Mouse (Mus musculus) CH12.LX (cell line): Measurements from ENCODE around the gene Ttc41. TPM values are rescaled to one million over a fixed set of nuclear protein-coding genes. Genes with fewer than 3 reads are reported as not detected.

ENCODE experiments used
- DNase-seq: peaks from one replicate; pipeline ENCODE4 v3.0.0-alpha.2; 2013; ENCODE audit errors: extremely low read depth
- H3K27ac ChIP-seq: 2 replicates; pipeline ENCODE4 v1.5.1; 2012; ENCODE audit warnings: low read depth, mild to moderate bottlenecking, control low read depth, moderate library complexity; ENCODE audit not compliant: insufficient read depth
- H3K27me3 ChIP-seq: replicated peaks from 2 replicates; pipeline ENCODE3; 2012; ENCODE audit warnings: inconsistent platforms
- H3K36me3 ChIP-seq, 2 experiments: replicated peaks in 1 of 2; 2 replicates each; pipeline versions ENCODE3 to v1.6.1; 2012; ENCODE audit warnings: inconsistent platforms in 1 of 2, low read length in 1 of 2, mild to moderate bottlenecking in 1 of 2, mixed read lengths in 1 of 2, moderate library complexity in 1 of 2; ENCODE audit not compliant: control insufficient read depth in 1 of 2, insufficient read depth in 1 of 2
- H3K4me1 ChIP-seq, 2 experiments: 2 replicates each; pipeline ENCODE4 v1.6.1; 2012; ENCODE audit warnings: inconsistent platforms in 1 of 2, moderate library complexity in 1 of 2; ENCODE audit not compliant: insufficient read depth in 2 of 2, control insufficient read depth in 1 of 2
- H3K4me2 ChIP-seq: 2 replicates; pipeline ENCODE4 v1.6.1; 2012; ENCODE audit warnings: low read depth, mild to moderate bottlenecking, control low read depth; ENCODE audit not compliant: poor library complexity, insufficient read depth, severe bottlenecking
- H3K4me3 ChIP-seq, 3 experiments: fragments of 150-350 bp in 1 of 3; sonication (generic) in 1 of 3; replicated peaks in 1 of 3; 2 replicates each; pipeline versions ENCODE3 to v1.5.1; 2011 to 2012; ENCODE audit warnings: low read depth in 2 of 3, low read length in 2 of 3, mild to moderate bottlenecking in 2 of 3, moderate library complexity in 2 of 3, control low read depth in 1 of 3, improper control_type of control experiment in 1 of 3, inconsistent platforms in 1 of 3, mixed read lengths in 1 of 3; ENCODE audit not compliant: poor library complexity in 1 of 3
- H3K79me2 ChIP-seq: replicated peaks from 2 replicates; pipeline ENCODE4 v1.6.1; 2012; ENCODE audit warnings: mild to moderate bottlenecking, moderate library complexity; ENCODE audit not compliant: control insufficient read depth, poor library complexity, insufficient read depth, severe bottlenecking; ENCODE audit errors: extremely low read depth
- H3K9ac ChIP-seq: 2 replicates; pipeline ENCODE4 v1.6.1; 2012; ENCODE audit warnings: low read depth, mild to moderate bottlenecking, control low read depth, moderate library complexity; ENCODE audit not compliant: insufficient read depth
- H3K9me3 ChIP-seq: replicated peaks from 2 replicates; pipeline ENCODE3; 2012; ENCODE audit warnings: low read length, inconsistent platforms, mixed read lengths
- BHLHE40 ChIP-seq: IDR thresholded peaks from 2 replicates; pipeline ENCODE4 v1.6.1; 2011; ENCODE audit warnings: mild to moderate bottlenecking, low read depth, low read length, improper control_type of control experiment
- CHD1 ChIP-seq: IDR thresholded peaks from 2 replicates; pipeline ENCODE4 v1.6.1; 2012; ENCODE audit warnings: low read depth, low read length, improper control_type of control experiment, inconsistent platforms
- CTCF ChIP-seq, 2 experiments: IDR thresholded peaks in 1 of 2; conservative IDR thresholded peaks in 1 of 2; 2 replicates each; pipeline ENCODE4 v1.5.1; 2011 to 2012; ENCODE audit warnings: low read depth in 2 of 2, low read length in 2 of 2, improper control_type of control experiment in 1 of 2, inconsistent platforms in 1 of 2, mild to moderate bottlenecking in 1 of 2, moderate library complexity in 1 of 2
- E2F4 ChIP-seq: IDR thresholded peaks from 2 replicates; pipeline ENCODE4 v1.6.1; 2011; ENCODE audit warnings: low read depth, low read length, improper control_type of control experiment; ENCODE audit not compliant: insufficient replicate concordance
- ELF1 ChIP-seq: IDR thresholded peaks from 2 replicates; pipeline ENCODE4 v1.6.1; 2014; ENCODE audit warnings: low read depth, mild to moderate bottlenecking, inconsistent platforms, low read length, improper control_type of control experiment
- EP300 ChIP-seq: IDR thresholded peaks from 2 replicates; pipeline ENCODE4 v1.6.1; 2011; ENCODE audit warnings: low read length, improper control_type of control experiment
- IRF4 ChIP-seq: IDR thresholded peaks from 2 replicates; pipeline ENCODE4 v1.6.1; 2014; ENCODE audit warnings: low read depth, mild to moderate bottlenecking, inconsistent platforms, low read length, improper control_type of control experiment
- JUN ChIP-seq: IDR thresholded peaks from 2 replicates; pipeline ENCODE4 v1.6.1; 2011; ENCODE audit warnings: low read depth, mild to moderate bottlenecking, low read length, improper control_type of control experiment, moderate library complexity; ENCODE audit not compliant: insufficient read depth
- JUND ChIP-seq: conservative IDR thresholded peaks from 2 replicates; pipeline ENCODE4 v1.6.1; 2011; ENCODE audit warnings: low read depth, low read length, improper control_type of control experiment
- KAT2A ChIP-seq: IDR thresholded peaks from 2 replicates; pipeline ENCODE4 v1.6.1; 2012; ENCODE audit warnings: low read length, improper control_type of control experiment, inconsistent platforms; ENCODE audit not compliant: insufficient replicate concordance
- MAX ChIP-seq: IDR thresholded peaks from 2 replicates; pipeline ENCODE4 v1.6.1; 2011; ENCODE audit warnings: low read length, improper control_type of control experiment
- MEF2A ChIP-seq: IDR thresholded peaks from 2 replicates; pipeline ENCODE4 v1.6.1; 2014; ENCODE audit warnings: low read depth, mild to moderate bottlenecking, inconsistent platforms, low read length, improper control_type of control experiment, borderline replicate concordance
- MXI1 ChIP-seq: IDR thresholded peaks from 2 replicates; pipeline ENCODE4 v1.6.1; 2011; ENCODE audit warnings: mild to moderate bottlenecking, low read depth, low read length, improper control_type of control experiment
- NELFE ChIP-seq: IDR thresholded peaks from 2 replicates; pipeline ENCODE4 v1.6.1; 2011; ENCODE audit warnings: low read depth, low read length, improper control_type of control experiment
- NRF1 ChIP-seq: IDR thresholded peaks from 2 replicates; pipeline ENCODE4 v1.6.1; 2014; ENCODE audit warnings: low read depth, mild to moderate bottlenecking, inconsistent platforms, low read length, improper control_type of control experiment, moderate library complexity
- PAX5 ChIP-seq: IDR thresholded peaks from 2 replicates; pipeline ENCODE4 v1.6.1; 2012; ENCODE audit warnings: low read length, inconsistent platforms, mixed read lengths
- POLR2A ChIP-seq: IDR thresholded peaks from 2 replicates; pipeline ENCODE4 v1.6.1; 2011; ENCODE audit warnings: low read depth, mild to moderate bottlenecking, improper control_type of control experiment, low read length
- POLR2AphosphoS2 ChIP-seq: IDR thresholded peaks from 2 replicates; pipeline ENCODE4 v1.6.1; 2011; ENCODE audit warnings: low read depth, low read length, improper control_type of control experiment
- TBP ChIP-seq: conservative IDR thresholded peaks from 2 replicates; pipeline ENCODE4 v1.6.1; 2011; ENCODE audit warnings: low read depth, low read length, improper control_type of control experiment
- TCF12 ChIP-seq: IDR thresholded peaks from 2 replicates; pipeline ENCODE4 v1.6.1; 2014; ENCODE audit warnings: low read depth, mild to moderate bottlenecking, inconsistent platforms, low read length, improper control_type of control experiment
- USF1 ChIP-seq: IDR thresholded peaks from 2 replicates; pipeline ENCODE4 v1.6.1; 2014; ENCODE audit warnings: low read depth, mild to moderate bottlenecking, inconsistent platforms, low read length, improper control_type of control experiment
- USF2 ChIP-seq: conservative IDR thresholded peaks from 2 replicates; pipeline ENCODE4 v1.6.1; 2011; ENCODE audit warnings: low read depth, low read length, improper control_type of control experiment
- ZC3H11A ChIP-seq: IDR thresholded peaks from 2 replicates; pipeline ENCODE4 v1.6.1; 2012; ENCODE audit warnings: low read depth, mild to moderate bottlenecking, inconsistent platforms, low read length, improper control_type of control experiment
- ZNF384 ChIP-seq: IDR thresholded peaks from 2 replicates; pipeline ENCODE4 v1.6.1; 2012; ENCODE audit warnings: low read depth, low read length, improper control_type of control experiment, inconsistent platforms
- dilution Hi-C: fragments of 300-500 bp; cut with MboI; formaldehyde crosslinking; loops from 2 replicates; pipeline ENCODE4 v1.14.3; 2020; ENCODE audit warnings: low sequenced_read_pairs; ENCODE audit not compliant: extremely low pct_unique_long_range_greater_than_20kb, extremely low pct_ligation_motif_present
- in situ Hi-C: fragments of 300-500 bp; cut with MboI; formaldehyde crosslinking; loops from 3 replicates; pipeline ENCODE4 v1.14.3; 2019; ENCODE audit warnings: low sequenced_read_pairs, low pct_ligation_motif_present, low pct_unique_long_range_greater_than_20kb, mixed read lengths
- polyA plus RNA-seq: library from polyadenylated mRNA; unstranded; fragments of >175 nt; gene quantifications from 2 replicates; pipeline ENCODE4 v1.2.1, GENCODE M21; 2012; ENCODE audit warnings: low read depth; ENCODE audit not compliant: insufficient read length
- total RNA-seq, 2 experiments: library from RNA; depleted of rRNA; stranded (reverse); fragments of 300-350 nt in 1 of 2; fragments of >200 nt in 1 of 2; gene quantifications; 2 replicates each; pipeline ENCODE4 v1.2.3; 2012 to 2014

The Ttc41 gene
- total and polyA plus RNA-seq, 3 experiments, result 3.6 to 4.4 (median 4.2) TPM

- in situ Hi-C loops, result no loop called here
- H3K27ac ChIP-seq, result no peak overlapping the region
- no peak for TF ChIP-seq USF1
- TF ChIP-seq JUN, result no peak
- no peak for TF ChIP-seq BHLHE40
- TF ChIP-seq NELFE, result no peak
- TF ChIP-seq MXI1, result no peak
- no peak for TF ChIP-seq EP300
- no peak for TF ChIP-seq MAX
- TF ChIP-seq IRF4, result no peak
- TF ChIP-seq CHD1, result no peak
- TF ChIP-seq POLR2A, result no peak
- TF ChIP-seq E2F4, result no peak
- no peak for TF ChIP-seq ZC3H11A
- TF ChIP-seq, all 38 proteins: peak for 0
- H3K4me2 ChIP-seq, result no peak overlapping the region
- no peak overlapping the region for H3K4me3 ChIP-seq
- no peaks in the 10 kb centered on the region for H3K27me3 ChIP-seq
- no peaks in the 10 kb centered on the region for H3K36me3 ChIP-seq
- DNase-seq, result no peak
- no peaks in the 10 kb centered on the region for H3K79me2 ChIP-seq
- dilution Hi-C loops, result no loop called here
- no peak overlapping the region for H3K9ac ChIP-seq
- peaks cover 7 to 24% of the 10 kb centered on the region in 2 experiments; a peak in 3 of 4 replicates for H3K4me1 ChIP-seq
- no peaks in the 10 kb centered on the region for H3K9me3 ChIP-seq
Observed at GRCm38 (mm10) chr10:86769216-86769615, 63.6 kb downstream of the Ttc41 start.

- Histone ChIP-seq H3K79me2 (no peaks in the 10 kb centered on the region), H3K9ac (no peak overlapping the region), H3K4me3 (no peak overlapping the region), H3K27ac (no peak overlapping the region), H3K36me3 (no peaks in the 10 kb centered on the region), H3K9me3 (no peaks in the 10 kb centered on the region), H3K27me3 (no peaks in the 10 kb centered on the region), H3K4me2 (no peak overlapping the region), H3K4me1 (peaks cover 7 to 24% of the 10 kb centered on the region in 2 experiments; a peak in 3 of 4 replicates)
- in situ Hi-C loops (no loop called here), dilution Hi-C loops (no loop called here)
- no peak for DNase-seq
- TF ChIP-seq KAT2A (no peak), ELF1 (no peak), ZNF384 (no peak), TBP (no peak), EP300 (no peak), JUN (no peak), POLR2AphosphoS2 (no peak), JUND (no peak), TCF12 (no peak), USF2 (no peak), POLR2A (no peak), IRF4 (no peak), CTCF (conservative IDR thresholded peaks at IDR 0.05 in 1 of 2, IDR thresholded peaks at IDR 0.05 in 1 of 2; ENCODE audit: low read depth in 2 of 2, low read length in 2 of 2) (no peak), NRF1 (no peak), PAX5 (no peak), CHD1 (no peak), MEF2A (no peak), MXI1 (no peak), E2F4 (no peak)
Observed at GRCm38 (mm10) chr10:86769797-86770196, 64.2 kb downstream of the Ttc41 start.
